Mouse (Mus musculus) midbrain, embryonic 10.5 days (tissue): ENCODE results near the gene Ins2. TPM values are rescaled to one million over a fixed set of nuclear protein-coding genes. Genes with fewer than 3 reads are reported as not detected.

ENCODE experiments used
- DNase-seq: peaks from one replicate; pipeline ENCODE4 v3.0.0-alpha.2; 2017; ENCODE audit warnings: low spot score
- H3K27ac ChIP-seq: fragments of 300-500 bp; sonication (generic); replicated peaks from 2 replicates; pipeline ENCODE4 v1.5.1; 2016; ENCODE audit warnings: mild to moderate bottlenecking
- H3K27me3 ChIP-seq: fragments of 300-500 bp; sonication (generic); 2 replicates; pipeline ENCODE4 v1.6.1; 2016; ENCODE audit warnings: low read depth, mild to moderate bottlenecking; ENCODE audit not compliant: poor library complexity, severe bottlenecking
- H3K36me3 ChIP-seq: fragments of 300-500 bp; sonication (generic); 2 replicates; pipeline ENCODE4 v1.6.1; 2016; ENCODE audit warnings: mild to moderate bottlenecking, moderate library complexity
- H3K4me1 ChIP-seq: fragments of 300-500 bp; sonication (generic); 2 replicates; pipeline ENCODE4 v1.6.1; 2016
- H3K4me3 ChIP-seq: fragments of 300-500 bp; sonication (generic); 2 replicates; pipeline ENCODE4 v1.5.1; 2016; ENCODE audit warnings: mild to moderate bottlenecking, moderate library complexity
- H3K9me3 ChIP-seq: fragments of 300-500 bp; sonication (generic); replicated peaks from 2 replicates; pipeline ENCODE4 v1.6.1; 2016; ENCODE audit warnings: mild to moderate bottlenecking
- WGBS: fragments of 180-500 bp; shearing (Covaris S2); methylation state at CpG from one replicate; pipeline ENCODE4 v1.1.7; 2016; 5-methylcytosine and 5-hydroxymethylcytosine counted together
- microRNA counts: library from miRNA; unstranded; fragments of <30 nt; microRNA quantifications from one replicate; lab custom pipeline; 2017
- microRNA-seq: library from miRNA; unstranded; fragments of <30 nt; microRNA quantifications from one replicate; pipeline ENCODE4, GENCODE M21; 2017
- polyA plus RNA-seq: library from polyadenylated mRNA; unstranded; fragments of >200 nt; fragmentation: Nextera tagmentation; extraction: Ambion mirVana; gene quantifications from 2 replicates; pipeline ENCODE4 v1.2.1, GENCODE M21; 2016

Ins2 gene
- polyA plus RNA-seq, 1 experiment from 2014 or later: not detected

GRCm38 (mm10) chr7:142630691-142631090, 112.5 kb downstream of the Ins2 start:
- Histone ChIP-seq H3K9me3 (no peaks in the 10 kb centered on the region), H3K4me1 (peaks cover 4% of the 10 kb centered on the region; the same call in 1 of the 2 replicates), H3K4me3 (no peak overlapping the region), H3K27ac (no peak overlapping the region), H3K36me3 (no peaks in the 10 kb centered on the region), H3K27me3 (no peaks in the 10 kb centered on the region)
- DNase-seq: no peak
- WGBS: 85% methylated on average over 10 of the region's 10 CpGs

DNA sequence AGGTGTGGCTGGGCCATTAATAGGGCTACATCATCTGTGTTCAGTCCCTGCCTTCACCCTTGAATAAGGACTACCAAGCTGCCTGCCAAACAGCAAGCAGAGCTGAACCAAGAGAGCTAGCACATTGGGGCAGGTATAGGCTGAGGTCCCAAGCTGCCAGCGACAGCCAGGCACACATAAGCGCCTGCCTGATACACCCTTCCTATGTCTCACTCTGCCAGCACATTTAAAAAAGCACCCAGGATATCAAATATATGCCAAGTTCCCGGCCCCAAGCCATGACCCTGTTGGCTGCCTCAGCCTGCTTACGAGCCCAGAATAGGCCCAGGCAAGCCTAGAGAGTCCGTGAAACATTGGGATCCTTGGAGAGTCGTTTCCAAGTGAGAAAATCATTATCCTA, 113.4 kb downstream of the Ins2 start:
- no peak for DNase-seq
- 90% methylated on average over 6 of the region's 6 CpGs for WGBS
- Histone ChIP-seq H3K36me3 (no peaks in the 10 kb centered on the region), H3K27ac (no peak overlapping the region), H3K4me3 (no peak overlapping the region), H3K4me1 (no peaks in the 10 kb centered on the region), H3K27me3 (no peaks in the 10 kb centered on the region), H3K9me3 (no peaks in the 10 kb centered on the region)

MicroRNA genes within 50 kb of the gene (microRNA counts, 519-probe panel; counts per million panel counts)
- not detected for microRNA mmu-miR-483 (lab: Ali Mortazavi, UCI)

Small RNA genes lying within 50 kb of the gene (microRNA-seq; reads per million reads assigned to microRNA genes)
- 625 reads per million, percentile 71 among the genes with 10 or more reads in this experiment for gene Mir483

Other genes starting within 250 kb of the Ins2 start
- gene Tnnt3, start 244.5 kb downstream of the Ins2 start, polyA plus RNA-seq: 1.9 TPM in 2 replicates
- 15.8 and 20.3 TPM in 2 replicates for gene Mrpl23, start 210.7 kb downstream of the Ins2 start, polyA plus RNA-seq
- 151 and 161 TPM in 2 replicates for gene Igf2, start 76.6 kb downstream of the Ins2 start, polyA plus RNA-seq
- gene Gm49394, start 73.4 kb downstream of the Ins2 start, polyA plus RNA-seq: not detected in 2 replicates
- 7.9 and 14.1 TPM in 2 replicates for gene Th, start 187.7 kb upstream of the Ins2 start, polyA plus RNA-seq
- 0.70 and 1.3 TPM in 2 replicates for gene Ascl2, start 225.9 kb upstream of the Ins2 start, polyA plus RNA-seq